Mouse (Mus musculus) liver, embryonic 14.5 days (tissue): ENCODE measurements around the gene Rbm33. TPM values are rescaled to one million over a fixed set of nuclear protein-coding genes. Genes with fewer than 3 reads are reported as not detected.
A peak's percentile ranks its signal among the peaks of the same experiment; 100 is the strongest.

Experiments used
- ATAC-seq: fragments of 200-750 bp; cut with Nextera tagmentation; 2 replicates; pipeline ENCODE4 v1.8.0; 2017; ENCODE audit warnings: moderate number of reproducible peaks, mild to moderate bottlenecking, moderate library complexity; ENCODE audit not compliant: insufficient read depth
- DNase-seq, 3 experiments: peaks; one replicate each; pipeline ENCODE4 v3.0.0-alpha.2; 2012 to 2013; ENCODE audit warnings: low read depth in 3 of 3, low spot score in 3 of 3
- H3K27ac ChIP-seq: fragments of 300-500 bp; sonication (generic); 2 replicates; pipeline ENCODE4 v1.5.1; 2014; ENCODE audit warnings: moderate library complexity, mild to moderate bottlenecking, control low read depth, inconsistent platforms
- H3K27me3 ChIP-seq: fragments of 300-500 bp; sonication (generic); 2 replicates; pipeline ENCODE4 v1.6.1; 2014; ENCODE audit warnings: mild to moderate bottlenecking, low read length, moderate library complexity; ENCODE audit not compliant: control insufficient read depth, insufficient read depth
- H3K36me3 ChIP-seq: fragments of 300-500 bp; sonication (generic); replicated peaks from 2 replicates; pipeline ENCODE4 v1.6.1; 2014; ENCODE audit warnings: low read depth; ENCODE audit not compliant: control insufficient read depth, insufficient read depth
- H3K4me1 ChIP-seq, 2 experiments: fragments of 200-500 bp in 1 of 2; fragments of 300-500 bp in 1 of 2; sonication (generic) in 1 of 2; replicated peaks; 2 replicates each; pipeline ENCODE4 v1.6.1; 2012 to 2014; ENCODE audit warnings: antibody characterized with exemption in 1 of 2, inconsistent platforms in 1 of 2, low read length in 1 of 2; ENCODE audit not compliant: control insufficient read depth in 2 of 2, insufficient read depth in 2 of 2
- H3K4me2 ChIP-seq: fragments of 300-500 bp; sonication (generic); 2 replicates; pipeline ENCODE4 v1.6.1; 2014; ENCODE audit warnings: low read depth, mild to moderate bottlenecking, control low read depth, moderate library complexity
- H3K4me3 ChIP-seq, 2 experiments: fragments of 200-500 bp in 1 of 2; fragments of 300-500 bp in 1 of 2; sonication (generic) in 1 of 2; 2 replicates each; pipeline ENCODE4 v1.5.1; 2012 to 2014; ENCODE audit warnings: low read depth in 2 of 2, low read length in 2 of 2, mild to moderate bottlenecking in 2 of 2, control low read depth in 1 of 2, inconsistent platforms in 1 of 2, moderate library complexity in 1 of 2; ENCODE audit not compliant: insufficient read depth in 1 of 2
- H3K9ac ChIP-seq: fragments of 300-500 bp; sonication (generic); replicated peaks from 2 replicates; pipeline ENCODE4 v1.6.1; 2014; ENCODE audit warnings: mild to moderate bottlenecking, control low read depth, moderate library complexity
- H3K9me3 ChIP-seq: fragments of 300-500 bp; sonication (generic); 2 replicates; pipeline ENCODE4 v1.6.1; 2016; ENCODE audit warnings: low read length, mixed read lengths; ENCODE audit not compliant: control insufficient read depth
- CTCF ChIP-seq: IDR thresholded peaks from 2 replicates; pipeline ENCODE4 v1.5.1; 2016; ENCODE audit warnings: antibody characterized with exemption, low read depth, control low read depth
- EP300 ChIP-seq: IDR thresholded peaks from 2 replicates; pipeline ENCODE4 v1.6.1; 2016; ENCODE audit warnings: antibody characterized with exemption, low read depth
- WGBS: fragments of 180-500 bp; shearing (Covaris S2); extraction: QIAGEN DNeasy Blood & Tissue Kit; methylation state at CpG from one replicate; pipeline ENCODE4 v1.1.7; 2014; ENCODE audit not compliant: insufficient replicate concordance; 5-methylcytosine and 5-hydroxymethylcytosine counted together
- polyA plus RNA-seq, 2 experiments: library from polyadenylated mRNA; depleted of rRNA in 1 of 2; stranded (reverse) in 1 of 2; unstranded in 1 of 2; fragments of >200 nt; fragmentation: Nextera tagmentation in 1 of 2; extraction: Ambion mirVana in 1 of 2; gene quantifications; 2 replicates each; pipeline versions ENCODE4 v1.2.1 to v1.2.3; 2012 to 2014

Rbm33 gene
- polyA plus RNA-seq, 2 experiments = 7.1 to 9.7 TPM

DNA sequence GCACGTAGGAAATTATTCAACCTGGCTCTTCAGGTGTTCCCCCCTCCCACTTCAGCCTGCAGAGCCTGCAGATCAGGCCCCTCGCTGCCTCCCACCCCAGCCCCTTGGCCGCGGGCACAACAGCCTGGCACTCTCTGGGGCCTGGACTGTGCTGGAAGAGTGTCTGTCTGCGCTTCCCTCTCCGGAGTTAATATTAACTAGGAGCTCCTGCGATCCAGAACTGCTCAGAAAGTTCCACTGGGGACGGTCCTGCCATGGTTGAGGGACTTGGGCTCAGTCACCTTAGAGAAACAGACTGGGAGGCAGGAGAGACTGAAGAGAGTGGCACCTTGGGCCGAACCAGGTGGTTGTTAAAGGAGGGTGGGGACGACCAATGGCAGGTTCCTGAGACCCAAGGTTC lies 146.7 kb downstream of the Rbm33 start:
- H3K27ac ChIP-seq = no peak overlapping the region
- no peak overlapping the region for H3K4me3 ChIP-seq
- H3K4me2 ChIP-seq = no peak overlapping the region; the same call in 1 of the 2 replicates
- ATAC-seq (no peak), DNase-seq (no peak)
- 4% methylated on average over 10 of the region's 10 CpGs for WGBS
- H3K36me3 ChIP-seq = no peaks in the 10 kb centered on the region
- H3K4me1 ChIP-seq = no peaks in the 10 kb centered on the region
- H3K9me3 ChIP-seq = no peaks in the 10 kb centered on the region
- H3K27me3 ChIP-seq = peaks cover 93% of the 10 kb centered on the region
- TF ChIP-seq EP300 (no peak), CTCF (no peak)
- no peak overlapping the region for H3K9ac ChIP-seq

DNA sequence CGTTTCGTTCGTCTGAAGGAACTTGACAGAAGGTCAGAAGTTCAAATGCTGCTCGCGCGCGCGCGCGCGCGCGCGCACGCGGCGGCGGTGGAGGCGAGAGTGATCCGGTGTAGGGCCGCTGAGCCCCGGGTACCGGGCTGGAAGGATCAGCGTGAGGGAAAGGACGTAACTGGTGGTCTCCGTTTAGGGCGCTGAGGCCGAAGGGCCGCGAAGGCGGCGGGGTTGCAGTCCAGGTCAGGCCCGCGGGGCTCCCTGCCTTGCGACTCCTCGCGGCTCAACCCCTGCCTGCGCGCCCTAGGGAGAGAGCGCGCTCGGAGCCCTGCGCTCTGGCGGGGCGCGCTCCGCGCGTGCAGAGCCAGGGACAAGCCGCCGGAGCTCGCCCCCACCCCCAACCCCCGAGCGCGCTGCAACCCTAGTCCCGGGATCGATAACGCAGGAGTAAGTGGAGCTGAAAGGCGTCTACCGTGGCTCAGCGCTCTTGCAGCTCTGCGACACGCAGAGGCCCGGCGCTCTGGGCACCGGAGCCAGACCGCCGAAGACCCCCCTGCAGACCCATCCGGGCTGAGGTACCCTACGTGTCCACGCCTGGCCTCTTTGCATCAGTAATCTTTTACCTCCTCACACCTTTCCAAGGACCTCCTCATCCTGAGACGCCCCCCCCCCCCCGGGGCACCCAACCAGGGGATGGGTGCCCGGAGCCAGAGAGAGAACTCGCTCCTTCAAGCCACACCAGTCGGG lies 147.6 kb downstream of the Rbm33 start:
- ATAC-seq = no peak
- Histone ChIP-seq H3K36me3 (no peaks in the 10 kb centered on the region), H3K4me2 (peak overlapping the region; percentile 47), H3K9ac (no peak overlapping the region), H3K4me1 (no peaks in the 10 kb centered on the region), H3K4me3 (peak overlapping the region; percentile 25 to 28; a peak in 3 of 4 replicates), H3K9me3 (no peaks in the 10 kb centered on the region), H3K27ac (no peak overlapping the region), H3K27me3 (peaks cover 84% of the 10 kb centered on the region)
- no peak for DNase-seq
- WGBS = under 1% methylated on average over 75 of the region's 76 CpGs
- no peak for TF ChIP-seq CTCF
- no peak for TF ChIP-seq EP300

DNA sequence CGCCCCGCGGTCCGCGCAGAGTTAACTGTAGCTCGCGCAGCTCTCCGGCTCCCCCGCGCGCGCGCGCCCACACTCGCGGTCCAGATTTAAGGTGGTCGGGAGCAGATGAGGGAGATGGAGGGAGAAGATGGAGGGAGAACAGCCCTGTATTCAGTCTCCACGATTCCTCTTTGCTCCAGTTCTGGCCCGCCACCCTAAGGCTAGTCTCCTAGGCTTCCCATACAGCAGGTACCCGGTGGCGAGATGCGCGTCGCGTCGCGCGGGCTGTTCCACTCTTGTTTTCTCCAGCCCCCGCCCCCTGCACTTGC lies 148.1 kb downstream of the Rbm33 start:
- no peaks in the 10 kb centered on the region for H3K9me3 ChIP-seq
- ATAC-seq = no peak
- H3K4me3 ChIP-seq = no peak overlapping the region; a peak in 1 of 4 replicates
- DNase-seq = no peak
- H3K27me3 ChIP-seq = peaks cover 79% of the 10 kb centered on the region
- no peak overlapping the region for H3K9ac ChIP-seq
- no peak overlapping the region for H3K27ac ChIP-seq
- H3K4me2 ChIP-seq = no peak overlapping the region
- WGBS = 1% methylated on average over 29 of the region's 29 CpGs
- H3K4me1 ChIP-seq = no peaks in the 10 kb centered on the region
- H3K36me3 ChIP-seq = no peaks in the 10 kb centered on the region
- TF ChIP-seq CTCF (no peak), EP300 (no peak)

DNA sequence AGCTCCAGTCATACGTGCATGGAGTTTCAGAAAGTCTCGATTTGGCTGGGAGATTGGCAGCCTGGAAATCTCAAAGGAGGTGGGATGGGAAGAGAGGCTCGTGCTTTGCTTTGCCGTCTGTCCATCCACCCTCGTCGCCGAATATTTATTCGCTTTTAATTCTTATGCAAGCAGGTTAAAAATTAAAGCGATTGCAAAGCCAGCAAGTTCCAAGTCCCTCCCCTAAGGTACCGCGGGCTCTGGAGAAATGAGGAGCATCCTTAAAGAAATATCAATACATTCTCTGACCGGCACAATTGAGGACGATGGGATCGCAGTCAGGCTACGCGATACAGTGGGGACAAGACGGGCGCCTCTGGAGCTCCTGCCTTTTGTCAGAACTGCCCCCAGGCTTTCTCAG lies 148.6 kb downstream of the Rbm33 start:
- no peak overlapping the region for H3K9ac ChIP-seq
- TF ChIP-seq CTCF (no peak), EP300 (no peak)
- DNase-seq (no peak), ATAC-seq (no peak)
- no peak overlapping the region for H3K4me3 ChIP-seq
- no peak overlapping the region for H3K4me2 ChIP-seq
- H3K27ac ChIP-seq = no peak overlapping the region
- H3K36me3 ChIP-seq = no peaks in the 10 kb centered on the region
- WGBS = 5% methylated on average over 18 of the region's 18 CpGs
- no peaks in the 10 kb centered on the region for H3K4me1 ChIP-seq
- peaks cover 74% of the 10 kb centered on the region for H3K27me3 ChIP-seq
- H3K9me3 ChIP-seq = no peaks in the 10 kb centered on the region

DNA sequence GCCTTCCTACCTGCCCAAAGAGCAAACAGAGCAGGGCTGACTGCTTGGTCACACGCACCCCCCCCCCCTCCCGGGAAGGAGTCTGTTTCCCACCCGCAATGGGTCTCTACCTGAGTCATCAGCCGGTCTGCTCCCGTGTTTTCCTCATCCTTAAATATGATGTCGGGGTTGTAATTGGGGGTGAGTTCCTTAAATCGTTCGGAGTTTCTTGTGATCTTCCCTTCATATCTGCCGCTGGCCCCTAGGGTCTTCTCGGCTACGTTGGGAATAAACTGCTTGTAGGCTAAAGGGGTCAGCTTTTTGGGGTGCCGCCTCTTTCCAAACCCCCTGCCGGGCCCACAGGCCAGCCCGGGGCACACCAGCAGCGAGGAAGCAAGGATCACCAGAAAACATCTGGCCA lies 149.4 kb downstream of the Rbm33 start:
- Histone ChIP-seq H3K27ac (no peak overlapping the region), H3K36me3 (no peaks in the 10 kb centered on the region), H3K4me2 (no peak overlapping the region), H3K9ac (no peak overlapping the region), H3K9me3 (no peaks in the 10 kb centered on the region), H3K27me3 (peaks cover 66% of the 10 kb centered on the region), H3K4me3 (no peak overlapping the region), H3K4me1 (no peaks in the 10 kb centered on the region)
- 2% methylated on average over 15 of the region's 15 CpGs for WGBS
- no peak for ATAC-seq
- no peak for TF ChIP-seq CTCF
- DNase-seq = no peak
